Mouse (Mus musculus): ENCODE measurements at regions not wholly inside any gene's neighbourhood (a gene's known extent, or its start where the extent isn't known, plus 50 kb on each side); places are given as distances from the start of the nearest gene placed in this dataset.

DNA sequence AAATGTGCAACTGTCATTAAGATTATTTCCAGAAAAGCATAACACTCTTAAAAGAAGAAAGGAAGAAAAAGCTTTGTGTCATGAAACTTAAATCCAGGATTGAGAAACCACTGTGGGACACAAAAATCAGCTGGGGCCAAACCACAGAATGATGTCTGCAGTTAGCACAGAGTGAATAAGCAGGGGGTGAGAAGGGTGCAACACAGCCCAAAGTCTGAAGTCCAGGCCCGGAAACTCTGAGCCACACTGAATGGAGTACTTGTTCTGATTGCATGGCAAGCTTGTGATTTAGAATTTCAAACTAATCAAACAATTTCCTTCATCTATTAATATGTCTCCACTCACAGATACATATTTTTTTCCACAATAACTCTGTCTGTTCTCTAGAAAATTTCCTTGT, 73.3 kb upstream of the C6 start:
- TF ChIP-seq CTCF (conservative IDR thresholded peaks at IDR 0.05; ENCODE audit: low read length) = no peak
- no peak for TF ChIP-seq NANOG (IDR thresholded peaks at IDR 0.05; ENCODE audit: borderline replicate concordance, low read length)

Data from E14TG2a.4 (cell line).